Mouse (Mus musculus) stomach, embryonic 16.5 days (tissue): ENCODE data around the gene Ell3. TPM values are rescaled to one million over a fixed set of nuclear protein-coding genes. Genes with fewer than 3 reads are reported as not detected.

Experiments used
- ATAC-seq: fragments of 200-750 bp; cut with Nextera tagmentation; 2 replicates; pipeline ENCODE4 v1.8.0; 2017; ENCODE audit warnings: moderate number of reproducible peaks, moderate TSS enrichment; ENCODE audit not compliant: insufficient read depth, low FRiP score
- H3K27ac ChIP-seq: fragments of 300-500 bp; sonication (generic); 2 replicates; pipeline ENCODE4 v1.5.1; 2014; ENCODE audit warnings: low read length
- H3K27me3 ChIP-seq: fragments of 300-500 bp; sonication (generic); 2 replicates; pipeline ENCODE4 v1.6.1; 2014; ENCODE audit warnings: low read length, control low read depth, mixed read lengths; ENCODE audit not compliant: control insufficient read depth, insufficient read depth
- H3K36me3 ChIP-seq: fragments of 300-500 bp; sonication (generic); 2 replicates; pipeline ENCODE4 v1.6.1; 2014; ENCODE audit warnings: low read length; ENCODE audit not compliant: control insufficient read depth, insufficient read depth
- H3K4me1 ChIP-seq: fragments of 300-500 bp; sonication (generic); 2 replicates; pipeline ENCODE4 v1.6.1; 2014; ENCODE audit warnings: low read length, control low read depth, mixed read lengths; ENCODE audit not compliant: control insufficient read depth, insufficient read depth
- H3K4me2 ChIP-seq: fragments of 300-500 bp; sonication (generic); 2 replicates; pipeline ENCODE4 v1.6.1; 2014; ENCODE audit warnings: low read depth, low read length, mixed read lengths
- H3K4me3 ChIP-seq: fragments of 300-500 bp; sonication (generic); replicated peaks from 2 replicates; pipeline ENCODE4 v1.5.1; 2014; ENCODE audit warnings: mild to moderate bottlenecking, low read length
- H3K9ac ChIP-seq: fragments of 300-500 bp; sonication (generic); 2 replicates; pipeline ENCODE4 v1.6.1; 2014; ENCODE audit warnings: low read length
- H3K9me3 ChIP-seq: fragments of 300-500 bp; sonication (generic); replicated peaks from 2 replicates; pipeline ENCODE4 v1.6.1; 2016; ENCODE audit warnings: low read length, control low read depth; ENCODE audit not compliant: control insufficient read depth
- WGBS: fragments of 180-500 bp; shearing (Covaris S2); extraction: QIAGEN DNeasy Blood & Tissue Kit; methylation state at CpG from one replicate; pipeline ENCODE4 v1.1.7; 2014; 5-methylcytosine and 5-hydroxymethylcytosine counted together
- polyA plus RNA-seq: library from polyadenylated mRNA; unstranded; fragments of >200 nt; fragmentation: Nextera tagmentation; extraction: Ambion mirVana; gene quantifications from 2 replicates; pipeline ENCODE4 v1.2.1, GENCODE M21; 2015

The Ell3 gene
- polyA plus RNA-seq, 1 experiment from 2014 or later, result 8.8 TPM

- H3K36me3 ChIP-seq, result peaks cover 16% of the 10 kb centered on the region
- no peak overlapping the region for H3K9ac ChIP-seq
- no peak overlapping the region for H3K27ac ChIP-seq
- no peaks in the 10 kb centered on the region for H3K27me3 ChIP-seq
- H3K4me2 ChIP-seq, result no peak overlapping the region
- 53% methylated on average over 5 of the region's 5 CpGs for WGBS
- no peak overlapping the region for H3K4me3 ChIP-seq
- peaks cover 11% of the 10 kb centered on the region for H3K4me1 ChIP-seq
- ATAC-seq, result no peak
- H3K9me3 ChIP-seq, result no peaks in the 10 kb centered on the region
Measured at GRCm38 (mm10) chr2:121440834-121441605, 3.1 kb downstream of the Ell3 start.

- 75% methylated on average over 4 of the region's 4 CpGs for WGBS
- no peak for ATAC-seq
Measured at GRCm38 (mm10) chr2:121439746-121440145, 4.3 kb downstream of the Ell3 start.

GRCm38 (mm10) chr2:121434854-121435253, 9.2 kb downstream of the Ell3 start:
- Histone ChIP-seq H3K36me3 (peaks cover 53% of the 10 kb centered on the region), H3K9ac (no peak overlapping the region), H3K27ac (no peak overlapping the region), H3K27me3 (no peaks in the 10 kb centered on the region), H3K4me2 (no peak overlapping the region), H3K9me3 (no peaks in the 10 kb centered on the region), H3K4me3 (no peak overlapping the region), H3K4me1 (no peaks in the 10 kb centered on the region)
- no peak for ATAC-seq
- WGBS, result 100% methylated on average over 1 of the region's 1 CpGs

More at GRCm38 (mm10) chr2:121439746-121440145, 4.3 kb downstream of the Ell3 start:
- Histone ChIP-seq H3K4me2 (no peak overlapping the region), H3K9ac (no peak overlapping the region), H3K4me1 (peaks cover 11% of the 10 kb centered on the region), H3K27me3 (no peaks in the 10 kb centered on the region), H3K27ac (no peak overlapping the region), H3K4me3 (no peak overlapping the region), H3K36me3 (peaks cover 28% of the 10 kb centered on the region), H3K9me3 (no peaks in the 10 kb centered on the region)

GRCm38 (mm10) chr2:121425890-121426289, 18.2 kb downstream of the Ell3 start:
- 84% methylated on average over 2 of the region's 2 CpGs for WGBS
- Histone ChIP-seq H3K36me3 (peaks cover 54% of the 10 kb centered on the region), H3K9me3 (no peaks in the 10 kb centered on the region), H3K4me1 (no peaks in the 10 kb centered on the region), H3K4me3 (no peak overlapping the region), H3K27me3 (no peaks in the 10 kb centered on the region), H3K27ac (no peak overlapping the region), H3K4me2 (no peak overlapping the region), H3K9ac (no peak overlapping the region)
- ATAC-seq, result no peak

GRCm38 (mm10) chr2:121423166-121423565, 20.9 kb downstream of the Ell3 start:
- whole genome bisulfite sequencing, result 90% methylated on average over 2 of the region's 2 CpGs
- Histone ChIP-seq H3K27me3 (no peaks in the 10 kb centered on the region), H3K36me3 (peaks cover 39% of the 10 kb centered on the region), H3K4me1 (peaks cover 11% of the 10 kb centered on the region; the same call in 1 of the 2 replicates), H3K9me3 (no peaks in the 10 kb centered on the region), H3K9ac (no peak overlapping the region), H3K4me2 (no peak overlapping the region), H3K4me3 (no peak overlapping the region), H3K27ac (no peak overlapping the region)
- no peak for ATAC-seq

- no peaks in the 10 kb centered on the region for H3K9me3 ChIP-seq
- no peak overlapping the region for H3K27ac ChIP-seq
- H3K27me3 ChIP-seq, result no peaks in the 10 kb centered on the region
- no peak overlapping the region for H3K4me3 ChIP-seq
- WGBS, result 77% methylated on average over 3 of the region's 3 CpGs
- peaks cover 30% of the 10 kb centered on the region for H3K4me1 ChIP-seq
- ATAC-seq, result no peak
- H3K36me3 ChIP-seq, result peaks cover 23% of the 10 kb centered on the region
- H3K9ac ChIP-seq, result no peak overlapping the region
- no peak overlapping the region for H3K4me2 ChIP-seq
Measured at GRCm38 (mm10) chr2:121418476-121418875, 25.6 kb downstream of the Ell3 start.

GRCm38 (mm10) chr2:121416356-121416755, 27.7 kb downstream of the Ell3 start:
- no peak overlapping the region for H3K27ac ChIP-seq
- H3K9ac ChIP-seq, result no peak overlapping the region
- no peak for ATAC-seq
- no peak overlapping the region for H3K4me3 ChIP-seq
- 76% methylated on average over 6 of the region's 6 CpGs for WGBS
- H3K36me3 ChIP-seq, result peaks cover 5% of the 10 kb centered on the region
- H3K4me1 ChIP-seq, result peaks cover 30% of the 10 kb centered on the region
- H3K4me2 ChIP-seq, result 0 out of 2 replicates have a peak overlapping the region, but pooled peaks have one; percentile 7
- no peaks in the 10 kb centered on the region for H3K27me3 ChIP-seq
- no peaks in the 10 kb centered on the region for H3K9me3 ChIP-seq

- H3K4me1 ChIP-seq, result peaks cover 30% of the 10 kb centered on the region
- no peak overlapping the region for H3K27ac ChIP-seq
- H3K4me3 ChIP-seq, result peak overlapping the region; percentile 100
- no peaks in the 10 kb centered on the region for H3K27me3 ChIP-seq
- H3K36me3 ChIP-seq, result peaks cover 4% of the 10 kb centered on the region
- no peak for ATAC-seq
- peak overlapping the region; percentile 78 for H3K4me2 ChIP-seq
- no peaks in the 10 kb centered on the region for H3K9me3 ChIP-seq
- no peak overlapping the region for H3K9ac ChIP-seq
- WGBS, result 67% methylated on average over 3 of the region's 3 CpGs
Measured at GRCm38 (mm10) chr2:121415591-121415990, 28.5 kb downstream of the Ell3 start.

- no peak overlapping the region for H3K27ac ChIP-seq
- peaks cover 4% of the 10 kb centered on the region for H3K36me3 ChIP-seq
- no peaks in the 10 kb centered on the region for H3K9me3 ChIP-seq
- peak overlapping the region; percentile 78 for H3K4me2 ChIP-seq
- peaks cover 30% of the 10 kb centered on the region for H3K4me1 ChIP-seq
- H3K9ac ChIP-seq, result peak overlapping the region; percentile 60; the same call in 1 of the 2 replicates
- 30% methylated on average over 3 of the region's 3 CpGs for WGBS
- H3K27me3 ChIP-seq, result no peaks in the 10 kb centered on the region
- ATAC-seq, result no peak
- H3K4me3 ChIP-seq, result peak overlapping the region; percentile 100
Measured at GRCm38 (mm10) chr2:121415103-121415502, 29.0 kb downstream of the Ell3 start.
